Mouse (Mus musculus) heart, postnatal 0 days (tissue): ENCODE data around the gene Rhbdl1. TPM values are rescaled to one million over a fixed set of nuclear protein-coding genes. Genes with fewer than 3 reads are reported as not detected.
A peak's percentile ranks its signal among the peaks of the same experiment; 100 is the strongest.

Source experiments
- ATAC-seq: fragments of 200-750 bp; cut with Nextera tagmentation; 2 replicates; pipeline ENCODE4 v1.8.0; 2017; ENCODE audit warnings: low read depth, moderate number of reproducible peaks, moderate library complexity; ENCODE audit not compliant: insufficient read depth
- DNase-seq: peaks from one replicate; pipeline ENCODE4 v3.0.0-alpha.2; 2016; ENCODE audit warnings: low spot score
- H3K27ac ChIP-seq: fragments of 300-500 bp; sonication (generic); 2 replicates; pipeline ENCODE4 v1.5.1; 2014; ENCODE audit warnings: low read depth, mild to moderate bottlenecking
- H3K27me3 ChIP-seq: fragments of 300-500 bp; sonication (generic); 2 replicates; pipeline ENCODE4 v1.6.1; 2014; ENCODE audit warnings: low read length, mixed read lengths; ENCODE audit not compliant: control insufficient read depth, insufficient read depth
- H3K36me3 ChIP-seq: fragments of 300-500 bp; sonication (generic); replicated peaks from 2 replicates; pipeline ENCODE4 v1.6.1; 2014; ENCODE audit warnings: low read length, mixed read lengths; ENCODE audit not compliant: control insufficient read depth, insufficient read depth
- H3K4me1 ChIP-seq: fragments of 300-500 bp; sonication (generic); 2 replicates; pipeline ENCODE4 v1.6.1; 2014; ENCODE audit warnings: antibody characterized with exemption; ENCODE audit not compliant: control insufficient read depth, insufficient read depth
- H3K4me2 ChIP-seq: fragments of 300-500 bp; sonication (generic); 2 replicates; pipeline ENCODE4 v1.6.1; 2014; ENCODE audit warnings: low read depth, mild to moderate bottlenecking, low read length, moderate library complexity
- H3K4me3 ChIP-seq: fragments of 300-500 bp; sonication (generic); 2 replicates; pipeline ENCODE4 v1.5.1; 2014; ENCODE audit warnings: low read depth, low read length
- H3K9ac ChIP-seq: fragments of 300-500 bp; sonication (generic); replicated peaks from 2 replicates; pipeline ENCODE4 v1.6.1; 2014; ENCODE audit warnings: low read depth, low read length, mixed read lengths
- H3K9me3 ChIP-seq: fragments of 300-500 bp; sonication (generic); replicated peaks from 2 replicates; pipeline ENCODE4 v1.6.1; 2016; ENCODE audit warnings: low read length; ENCODE audit not compliant: control insufficient read depth
- CTCF ChIP-seq: IDR thresholded peaks from 2 replicates; pipeline ENCODE4 v1.5.1; 2016; ENCODE audit warnings: antibody characterized with exemption, control low read depth, low read depth
- EP300 ChIP-seq: IDR thresholded peaks from 2 replicates; pipeline ENCODE4 v1.6.1; 2016; ENCODE audit warnings: antibody characterized with exemption, low read depth
- WGBS: fragments of 180-500 bp; shearing (Covaris S2); extraction: QIAGEN DNeasy Blood & Tissue Kit; methylation state at CpG from one replicate; pipeline ENCODE4 v1.1.7; 2014; 5-methylcytosine and 5-hydroxymethylcytosine counted together
- polyA plus RNA-seq: library from polyadenylated mRNA; unstranded; fragments of >200 nt; fragmentation: Nextera tagmentation; extraction: Ambion mirVana; gene quantifications from 2 replicates; pipeline ENCODE4 v1.2.1, GENCODE M21; 2015
- total RNA-seq: library from RNA; depleted of rRNA; stranded (reverse); fragments of >200 nt; gene quantifications from 2 replicates; pipeline ENCODE4 v1.2.3, GENCODE M21; 2014; ENCODE audit warnings: low replicate concordance

Gene Rhbdl1
- total and polyA plus RNA-seq, 2 experiments from 2014 or later, result 2.2 to 2.3 TPM

DNA sequence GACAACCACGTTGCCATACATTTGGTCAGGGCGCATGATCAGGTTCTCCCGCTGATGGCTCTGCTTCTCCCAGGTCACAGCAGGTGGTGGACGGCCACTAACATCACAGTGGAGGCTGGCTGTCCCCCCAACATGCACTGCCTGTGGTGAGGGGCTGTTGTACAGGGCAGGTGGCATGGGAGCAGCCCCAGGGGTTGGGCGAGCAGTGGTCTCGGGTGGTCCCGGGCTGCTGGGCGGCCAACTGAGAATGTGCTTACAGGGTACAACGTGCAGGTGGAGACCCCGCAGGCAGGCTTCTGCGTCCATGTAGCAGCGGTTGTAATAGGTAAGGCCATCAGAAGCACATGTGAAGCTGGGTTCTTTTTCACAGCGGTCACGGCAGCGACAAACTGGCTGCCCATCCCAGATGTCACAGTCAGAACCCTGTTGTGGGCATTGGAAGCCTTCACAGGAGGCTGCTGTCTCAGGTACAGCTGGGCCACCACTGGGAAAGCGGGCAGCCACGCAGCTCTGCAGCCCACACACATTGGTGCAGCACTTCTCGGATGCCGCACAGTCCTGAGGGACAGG, 41.6 kb upstream of the Rhbdl1 start:
- Histone ChIP-seq H3K9ac (no peak overlapping the region), H3K27me3 (no peaks in the 10 kb centered on the region), H3K4me2 (no peak overlapping the region), H3K9me3 (no peaks in the 10 kb centered on the region), H3K4me3 (no peak overlapping the region), H3K36me3 (peaks cover 14% of the 10 kb centered on the region), H3K27ac (no peak overlapping the region), H3K4me1 (peaks cover 18% of the 10 kb centered on the region; the same call in 1 of the 2 replicates)
- TF ChIP-seq EP300, result no peak
- TF ChIP-seq CTCF, result no peak
- DNase-seq, result no peak
- WGBS, result 94% methylated on average over 19 of the region's 19 CpGs
- ATAC-seq, result no peak

DNA sequence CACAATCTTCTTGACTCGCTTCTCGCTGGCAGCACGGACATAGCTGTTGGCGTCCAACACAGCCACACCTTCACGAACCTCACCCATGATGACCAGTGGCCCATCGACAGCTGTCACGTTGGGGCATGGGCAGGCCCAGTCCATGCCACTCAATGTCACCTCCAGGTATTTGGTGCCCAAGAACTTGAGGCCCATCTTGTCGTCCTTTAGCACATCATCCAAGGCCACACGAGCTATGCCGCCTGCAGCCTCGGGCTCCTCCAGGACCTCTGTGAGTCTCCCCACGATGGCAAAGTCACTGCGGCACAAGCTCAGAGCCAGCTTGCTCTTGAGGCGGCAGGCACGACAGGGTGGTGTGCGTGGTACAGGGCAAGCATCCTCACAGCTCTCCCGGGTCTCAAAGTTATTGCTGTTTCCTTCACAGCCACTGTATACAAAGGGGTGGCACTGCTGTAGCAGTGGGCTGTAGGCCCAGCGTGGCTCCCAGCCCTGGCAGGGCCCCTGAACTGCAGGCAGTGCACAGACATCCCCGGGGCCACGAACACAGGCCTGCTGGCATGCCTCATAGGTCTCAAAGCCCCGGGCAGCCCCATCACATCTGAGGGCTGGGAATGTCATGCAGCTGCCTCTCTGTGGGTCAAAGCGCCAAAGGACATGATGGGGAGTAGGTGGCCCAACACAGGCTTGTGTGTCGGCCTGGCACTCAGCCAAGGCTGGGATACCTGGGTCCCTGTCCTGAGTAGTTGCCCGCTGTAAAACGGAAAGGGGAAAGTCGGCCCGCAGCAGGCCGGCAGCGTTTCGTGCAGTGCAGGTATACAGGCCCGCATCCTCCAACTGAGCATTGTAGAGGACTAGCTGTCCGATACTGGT, 40.9 kb upstream of the Rhbdl1 start:
- WGBS, result 90% methylated on average over 32 of the region's 32 CpGs
- Histone ChIP-seq H3K9ac (no peak overlapping the region), H3K9me3 (no peaks in the 10 kb centered on the region), H3K4me2 (no peak overlapping the region), H3K27me3 (no peaks in the 10 kb centered on the region), H3K4me1 (peaks cover 18% of the 10 kb centered on the region; the same call in 1 of the 2 replicates), H3K4me3 (no peak overlapping the region), H3K36me3 (peaks cover 7% of the 10 kb centered on the region; the same call in 1 of the 2 replicates), H3K27ac (no peak overlapping the region)
- ATAC-seq (no peak), DNase-seq (no peak)
- TF ChIP-seq EP300 (no peak), CTCF (no peak)

DNA sequence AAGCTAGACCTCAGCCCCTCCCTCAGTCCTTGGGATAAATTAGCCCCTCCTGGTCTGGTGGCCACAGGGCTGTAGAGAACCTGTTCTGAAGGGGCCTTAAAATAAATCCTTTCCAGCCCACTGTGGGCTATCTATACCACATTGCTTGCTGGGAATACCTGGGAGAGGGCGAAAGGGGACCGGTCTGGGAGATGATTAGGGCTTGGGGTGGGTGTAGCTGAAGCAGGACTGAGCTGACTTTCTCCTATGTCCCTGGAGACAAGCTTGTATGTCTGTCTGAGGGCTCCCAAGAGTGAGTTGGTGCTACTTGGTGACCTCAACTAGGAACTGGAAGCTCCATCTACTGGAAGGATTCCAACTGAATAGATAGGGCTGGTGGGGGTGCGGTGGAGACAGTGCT, 39.9 kb upstream of the Rhbdl1 start:
- Histone ChIP-seq H3K9me3 (no peaks in the 10 kb centered on the region), H3K27me3 (no peaks in the 10 kb centered on the region), H3K4me1 (peaks cover 18% of the 10 kb centered on the region; the same call in 1 of the 2 replicates), H3K4me3 (no peak overlapping the region), H3K27ac (no peak overlapping the region), H3K36me3 (0 out of 2 replicates have a peak, but pooled peaks cover 3% of the 10 kb centered on the region), H3K9ac (no peak overlapping the region), H3K4me2 (no peak overlapping the region)
- DNase-seq, result no peak
- TF ChIP-seq EP300, result no peak
- no peak for TF ChIP-seq CTCF
- 59% methylated on average over 3 of the region's 3 CpGs for WGBS
- no peak for ATAC-seq

DNA sequence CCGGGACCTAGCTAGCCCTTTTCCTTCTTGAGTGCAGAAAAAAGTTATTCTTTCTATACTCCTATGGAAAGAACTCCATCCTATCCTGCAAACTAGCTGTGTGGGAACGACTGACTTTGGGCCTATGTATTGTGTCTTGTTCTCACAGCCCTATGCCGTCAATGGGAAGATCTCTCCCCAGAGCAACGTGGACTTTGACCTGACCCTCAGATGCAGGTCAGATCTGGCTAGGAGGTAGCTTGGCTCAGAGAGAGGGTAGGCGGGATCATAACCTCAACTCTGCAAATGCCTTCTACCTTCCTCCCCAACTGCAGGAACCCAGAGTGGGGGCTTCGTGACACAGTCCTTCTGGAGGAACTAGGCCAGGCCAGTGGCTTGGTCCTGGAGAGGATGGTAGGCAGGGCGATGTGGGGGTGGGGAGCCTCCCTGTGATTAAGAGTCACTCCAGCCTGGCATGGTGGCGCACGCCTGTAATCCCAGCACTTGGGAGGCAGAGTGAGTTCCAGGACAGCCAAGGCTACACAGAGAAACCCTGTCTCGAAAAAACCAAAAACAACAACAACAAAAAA, 39.3 kb upstream of the Rhbdl1 start:
- Histone ChIP-seq H3K27me3 (no peaks in the 10 kb centered on the region), H3K9ac (no peak overlapping the region), H3K27ac (no peak overlapping the region), H3K4me3 (peak overlapping the region; percentile 80; the same call in 1 of the 2 replicates), H3K4me1 (peaks cover 18% of the 10 kb centered on the region; the same call in 1 of the 2 replicates), H3K9me3 (no peaks in the 10 kb centered on the region), H3K36me3 (0 out of 2 replicates have a peak, but pooled peaks cover under 1% of the 10 kb centered on the region), H3K4me2 (peak overlapping the region; percentile 90)
- 66% methylated on average over 10 of the region's 10 CpGs for WGBS
- TF ChIP-seq CTCF (no peak), EP300 (no peak)
- DNase-seq (no peak), ATAC-seq (no peak)
